Mouse (Mus musculus) lung, postnatal 36 days (tissue): ENCODE results near the gene Osbpl11.
A peak's percentile ranks its signal among the peaks of the same experiment; 100 is the strongest.
"Not testable (repeated sequence)": the region's sequence is repeated elsewhere in the genome, so short reads cannot be mapped to it uniquely, and the experiment has no call there.

ENCODE experiments used
- DNase-seq: peaks from one replicate; pipeline ENCODE4 v3.0.0; 2022; ENCODE audit warnings: mixed read lengths

Osbpl11 gene

DNA sequence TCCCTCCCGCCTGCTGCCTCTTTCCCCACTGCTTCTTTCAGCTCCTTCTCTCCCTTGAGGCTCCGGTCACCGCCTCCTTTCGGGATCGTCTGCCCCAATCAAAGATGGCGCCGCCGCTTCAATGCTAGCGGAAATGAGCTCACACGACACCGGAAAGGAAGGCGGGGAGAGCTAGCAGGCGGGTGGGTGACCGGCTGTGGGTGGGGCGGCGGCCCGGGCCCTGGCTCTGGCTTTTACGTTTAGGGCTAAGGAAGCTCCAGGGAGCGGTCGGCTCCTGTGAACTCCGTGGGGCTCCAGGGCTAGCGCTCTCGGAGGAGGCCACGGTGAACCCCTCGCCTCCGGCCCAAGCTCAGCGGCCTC, at the start of gene Osbpl11:
Osbpl11 (plus strand) TSS at position 171 of the 360 bp plus-strand sequence.
- DNase-seq = peak; percentile 98

DNA sequence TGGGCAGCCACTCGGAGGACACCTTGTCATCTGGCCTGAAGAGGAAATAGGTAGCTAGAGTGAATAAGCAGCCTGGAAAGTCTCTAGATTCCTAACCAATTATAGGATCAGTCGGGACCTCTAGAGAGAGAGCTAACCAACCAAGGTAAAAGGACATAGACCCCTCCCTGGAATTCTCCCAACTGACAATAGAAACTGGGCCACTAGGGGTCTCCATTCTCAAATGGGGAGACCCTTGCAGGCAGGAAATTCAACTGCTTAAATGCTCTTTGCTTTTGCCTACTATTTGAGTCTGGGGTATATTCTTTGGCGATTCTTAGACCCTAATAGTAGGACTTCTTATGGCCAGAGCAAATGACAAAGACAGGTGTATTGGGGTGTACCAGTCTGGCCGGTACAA, 49.7 kb upstream of the Osbpl11 start:
- no peak for DNase-seq

- not testable (repeated sequence) for DNase-seq
These were observed 45.8 kb upstream of the Osbpl11 start for GRCm38 (mm10) chr16:33139061-33139460.

GRCm38 (mm10) chr16:33141758-33142280, 43.1 kb upstream of the Osbpl11 start:
- DNase-seq = no peak

DNA sequence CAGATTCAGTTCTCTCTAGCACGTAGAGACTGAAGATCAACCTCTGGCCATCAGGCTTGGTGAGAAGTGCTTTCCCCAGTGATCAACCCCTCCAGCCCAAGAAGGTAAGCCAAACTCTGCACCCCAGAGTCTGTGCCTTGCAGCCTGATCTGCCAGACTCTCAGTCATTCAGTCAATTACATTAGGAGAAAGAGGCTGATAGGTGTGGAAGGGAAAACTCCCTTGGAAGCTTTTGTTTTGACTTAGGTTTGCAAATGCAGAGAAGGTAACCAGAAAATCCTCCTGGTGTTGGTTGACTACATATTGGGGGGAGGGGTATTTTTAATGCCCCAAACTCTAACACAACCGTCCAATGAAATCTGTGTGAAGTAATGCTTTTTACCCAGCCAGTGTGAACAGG, 41.4 kb upstream of the Osbpl11 start:
- no peak for DNase-seq

DNA sequence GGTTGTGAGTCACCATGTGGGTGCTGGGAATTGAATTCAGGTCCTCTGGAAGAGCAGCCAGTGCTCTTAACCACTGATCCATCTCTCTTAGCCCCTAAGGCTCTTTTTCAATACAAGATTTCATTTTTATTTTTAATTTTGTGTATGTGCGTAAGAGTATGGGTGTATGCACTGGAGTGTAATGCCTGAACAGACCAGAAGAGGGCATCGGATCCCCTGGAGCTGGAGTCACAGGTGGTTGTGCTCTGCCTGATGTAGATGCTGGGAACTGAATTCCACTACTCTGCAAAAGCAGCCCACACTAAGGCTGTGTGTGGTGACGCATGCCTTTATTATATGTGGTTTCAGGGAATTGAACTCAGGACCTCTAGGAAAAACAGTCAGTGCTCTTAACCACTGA, 38.7 kb upstream of the Osbpl11 start:
- DNase-seq = no peak

GRCm38 (mm10) chr16:33148135-33148534, 36.7 kb upstream of the Osbpl11 start:
- no peak for DNase-seq

DNA sequence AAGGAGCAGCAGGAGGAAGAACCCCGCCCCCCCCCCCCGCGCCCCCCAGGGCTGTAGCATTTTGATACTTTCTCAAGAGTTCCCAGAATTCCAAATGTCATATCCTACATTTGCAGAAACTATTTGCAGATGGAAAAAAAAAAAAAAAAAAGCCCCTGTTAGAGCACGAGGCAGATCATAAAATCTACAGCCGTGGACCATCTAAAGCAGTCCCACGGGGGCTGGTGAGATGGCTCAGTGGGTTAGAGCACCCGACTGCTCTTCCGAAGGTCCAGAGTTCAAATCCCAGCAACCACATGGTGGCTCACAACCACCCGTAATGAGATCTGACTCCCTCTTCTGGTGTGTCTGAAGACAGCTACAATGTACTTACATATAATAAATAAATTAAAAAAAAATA, 34.0 kb upstream of the Osbpl11 start:
- not testable (repeated sequence) for DNase-seq

DNA sequence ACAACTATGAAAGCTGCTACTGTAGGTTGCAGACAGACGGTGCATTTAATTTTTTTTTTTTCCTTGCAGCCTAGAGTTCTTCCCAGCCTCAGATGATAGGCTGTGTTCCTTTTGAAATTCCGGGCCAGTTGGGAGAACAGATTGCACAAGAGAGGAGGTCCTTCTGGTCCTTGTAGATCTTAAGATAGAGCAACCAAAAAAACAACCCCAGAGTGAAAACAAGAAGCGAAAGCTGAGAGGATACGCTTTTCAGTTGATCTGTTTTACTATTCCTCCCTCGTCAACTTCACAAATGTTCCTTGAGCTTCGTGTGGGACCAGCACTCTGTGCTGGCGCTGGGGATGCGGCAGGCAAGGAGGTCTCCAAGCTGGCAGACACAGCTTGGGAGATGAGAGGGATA, 33.3 kb upstream of the Osbpl11 start:
- peak; percentile 4 for DNase-seq

DNA sequence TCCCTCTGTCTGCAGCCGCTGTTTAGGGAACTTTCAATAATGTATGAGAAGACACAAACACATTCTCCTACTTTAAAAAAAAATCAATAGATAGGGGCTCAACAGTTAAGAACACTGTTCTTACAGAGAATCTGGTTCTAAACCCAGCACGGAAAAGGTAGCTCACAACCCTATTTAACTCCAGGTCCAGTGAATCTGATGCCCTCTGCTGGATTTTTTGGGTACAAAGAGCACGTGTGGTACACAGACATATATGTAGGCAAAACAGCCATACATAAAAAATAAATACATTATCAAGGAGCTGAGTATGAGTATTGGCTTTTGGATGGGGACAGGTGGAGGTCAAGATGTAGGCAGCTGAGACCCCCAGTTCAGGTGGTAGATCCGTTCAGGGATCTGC, 29.9 kb upstream of the Osbpl11 start:
- DNase-seq = peak; percentile 76

DNA sequence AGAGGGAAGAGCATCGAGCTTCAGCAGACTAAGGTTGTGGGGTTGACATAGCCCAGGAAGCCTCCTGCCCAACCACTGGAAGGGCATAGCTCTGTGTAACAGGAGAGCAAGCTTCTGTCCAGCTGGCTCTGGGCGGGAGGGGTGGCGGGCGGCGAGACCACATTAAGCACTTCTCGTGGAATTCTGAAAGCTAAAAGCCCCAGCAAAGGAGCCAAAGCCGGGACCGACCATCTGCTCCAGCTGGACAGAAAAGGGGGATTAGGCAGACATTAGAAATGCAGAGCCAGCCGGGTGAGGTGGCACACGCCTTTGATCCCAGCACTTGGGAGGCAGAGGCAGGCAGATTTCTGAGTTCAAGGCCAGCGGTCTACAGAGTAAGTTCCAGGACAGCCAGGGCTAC, 26.9 kb upstream of the Osbpl11 start:
- no peak for DNase-seq

- no peak for DNase-seq
These were observed 26.2 kb upstream of the Osbpl11 start for GRCm38 (mm10) chr16:33158590-33159071.

GRCm38 (mm10) chr16:33159363-33159762, 25.5 kb upstream of the Osbpl11 start:
- no peak for DNase-seq

DNA sequence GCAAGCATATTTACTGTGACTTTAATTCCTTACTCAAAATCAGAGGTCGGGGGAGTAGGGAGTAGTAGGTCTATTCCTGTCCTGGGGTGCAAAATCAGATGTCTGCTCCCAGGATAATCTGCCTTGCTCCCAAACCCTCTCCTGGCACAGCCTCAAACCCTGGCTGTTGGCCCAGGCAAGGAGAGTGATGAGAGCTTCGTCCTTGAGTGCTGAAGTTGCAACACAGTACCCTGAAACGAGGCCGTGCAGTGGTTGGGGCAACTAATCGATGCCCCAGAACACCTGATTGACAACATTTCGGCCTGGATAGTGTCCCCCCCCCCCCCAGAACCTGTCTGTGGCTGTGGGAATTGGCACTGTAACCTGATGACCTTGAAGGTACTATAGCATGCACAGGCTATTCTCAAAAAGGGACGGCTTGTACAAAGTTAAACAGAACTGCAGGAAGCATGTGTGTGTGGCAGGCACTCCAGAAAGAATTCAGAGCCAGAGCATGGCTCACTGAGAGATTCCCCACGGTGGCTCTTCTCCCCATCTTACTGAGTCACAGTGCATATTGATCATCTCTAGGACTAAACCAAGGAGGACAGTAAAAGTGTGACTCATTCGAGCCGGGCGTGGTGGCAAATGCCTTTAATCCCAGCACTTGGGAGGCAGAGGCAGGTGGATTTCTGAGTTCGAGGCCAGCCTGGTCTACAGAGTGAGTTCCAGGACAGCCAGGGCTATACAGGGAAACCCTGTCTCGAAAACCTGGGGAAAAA, 21.4 kb upstream of the Osbpl11 start:
- DNase-seq = peak; percentile 17

- peak; percentile 61 for DNase-seq
These were observed 18.6 kb upstream of the Osbpl11 start for GRCm38 (mm10) chr16:33166284-33166683.

GRCm38 (mm10) chr16:33167537-33167936, 17.3 kb upstream of the Osbpl11 start:
- DNase-seq = peak; percentile 27

- DNase-seq = no peak
These were observed 15.3 kb upstream of the Osbpl11 start for GRCm38 (mm10) chr16:33169471-33170034.

DNA sequence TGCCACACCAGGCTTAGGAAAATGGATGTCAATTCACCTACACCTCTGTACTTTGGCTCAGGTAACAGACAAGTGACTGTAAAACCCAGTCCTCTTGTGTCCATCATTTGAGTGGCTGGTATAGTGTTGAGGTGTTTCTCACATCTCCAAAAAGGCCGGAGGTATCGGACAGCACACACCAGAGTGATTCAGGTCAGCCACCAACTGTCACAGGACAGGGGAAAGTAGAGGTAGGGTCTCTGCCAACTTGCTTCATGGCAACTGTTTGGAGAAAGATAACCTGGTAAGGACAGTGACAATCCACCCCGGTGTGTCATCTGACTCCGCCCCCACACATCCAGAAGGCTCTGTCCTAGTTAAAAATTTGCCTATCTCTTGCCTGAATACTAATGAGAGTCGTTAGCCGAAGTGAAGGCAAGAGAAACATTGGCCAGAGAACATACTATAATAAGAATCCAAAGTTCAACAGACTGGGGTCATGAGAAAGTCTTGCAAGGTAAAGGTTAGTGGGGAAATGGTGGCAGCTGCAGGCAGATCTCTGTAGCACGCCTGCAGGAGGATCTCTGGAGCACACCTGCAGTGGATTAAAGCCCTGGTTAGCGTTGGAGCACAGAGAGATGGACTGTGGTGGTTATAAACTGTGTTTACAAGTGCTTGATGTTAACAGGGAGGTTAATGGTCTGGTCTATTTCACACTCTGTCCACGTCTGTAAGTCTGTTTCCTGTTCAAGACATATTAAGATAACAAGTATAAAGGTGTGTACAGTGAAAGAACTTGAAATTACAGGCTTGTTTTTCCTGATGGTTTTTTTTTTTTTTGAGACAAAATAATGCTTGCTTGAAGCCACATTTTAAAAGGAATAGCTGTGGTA, 13.9 kb upstream of the Osbpl11 start:
- DNase-seq = no peak

GRCm38 (mm10) chr16:33171800-33172199, 13.1 kb upstream of the Osbpl11 start:
- DNase-seq = no peak

DNA sequence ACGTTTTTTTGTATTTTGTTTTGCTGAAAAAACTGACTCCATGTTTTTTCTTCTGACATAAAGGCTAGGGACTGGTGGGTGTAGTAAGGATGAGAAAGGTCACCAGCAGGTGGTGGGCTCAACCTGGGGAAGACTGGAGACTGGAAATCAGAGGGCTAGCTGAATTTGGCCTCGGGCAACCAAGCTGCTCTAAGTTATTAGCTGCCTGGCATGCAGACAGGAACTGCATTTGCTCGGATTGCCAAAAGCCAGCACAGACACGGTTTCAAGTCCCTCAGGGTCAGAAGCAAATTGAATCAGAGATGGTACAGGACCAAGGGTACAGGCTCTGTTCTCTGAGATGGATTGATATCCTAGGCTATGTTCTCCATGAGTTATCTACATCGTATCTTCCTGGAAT, 11.7 kb upstream of the Osbpl11 start:
- DNase-seq = no peak

GRCm38 (mm10) chr16:33174695-33175094, 10.2 kb upstream of the Osbpl11 start:
- no peak for DNase-seq

GRCm38 (mm10) chr16:33176831-33177230, 8.0 kb upstream of the Osbpl11 start:
- DNase-seq = not testable (repeated sequence)

DNA sequence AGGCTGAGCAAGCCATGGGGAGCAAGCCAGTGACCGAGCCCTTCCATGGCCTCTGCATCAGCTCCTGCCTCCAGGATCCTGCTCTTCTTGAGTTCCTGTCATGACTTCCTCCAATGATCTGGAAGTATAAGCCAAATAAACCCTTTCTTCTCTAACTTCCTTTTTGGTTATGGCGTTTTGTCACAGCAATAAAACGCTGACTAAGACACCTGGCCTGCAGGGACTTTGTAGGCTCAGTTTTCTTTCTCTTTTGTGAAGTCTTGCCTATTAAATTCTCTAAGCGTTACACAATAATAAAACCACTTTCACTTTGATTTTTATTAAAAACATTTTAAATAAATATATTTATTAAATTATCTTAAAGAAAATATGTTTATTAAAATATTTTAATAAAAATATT, 7.1 kb upstream of the Osbpl11 start:
- no peak for DNase-seq
